Mouse (Mus musculus): ENCODE results near the gene Atp2c1.

Gene Atp2c1

GRCm38 (mm10) chr9:105527219-105527618 lies at the start of gene Atp2c1:
TSS of gene Atp2c1 (minus strand) at chr9:105527319.
- in situ Hi-C loops (cut with MboI, MseI) = no loop called here

- in situ Hi-C loops (cut with MboI, MseI) = no loop called here
These were observed 30.3 kb upstream of the Atp2c1 start for GRCm38 (mm10) chr9:105557452-105557851.

GRCm38 (mm10) chr9:105556141-105556735 lies 29.1 kb upstream of the Atp2c1 start:
- in situ Hi-C loops (cut with MboI, MseI) = no loop called here

GRCm38 (mm10) chr9:105554439-105554807 lies 27.3 kb upstream of the Atp2c1 start:
- in situ Hi-C loops (cut with MboI, MseI) = no loop called here

- in situ Hi-C loops (cut with MboI, MseI) = no loop called here
These were observed 26.7 kb upstream of the Atp2c1 start for GRCm38 (mm10) chr9:105553629-105554438.

- in situ Hi-C loops (cut with MboI, MseI) = no loop called here
These were observed 24.3 kb upstream of the Atp2c1 start for GRCm38 (mm10) chr9:105551407-105551806.

- in situ Hi-C loops (cut with MboI, MseI) = no loop called here
These were observed 22.0 kb upstream of the Atp2c1 start for GRCm38 (mm10) chr9:105549096-105549495.

GRCm38 (mm10) chr9:105544013-105544750 lies 17.1 kb upstream of the Atp2c1 start:
- in situ Hi-C loops (cut with MboI, MseI) = no loop called here

- in situ Hi-C loops (cut with MboI, MseI) = no loop called here
These were observed 10.4 kb upstream of the Atp2c1 start for GRCm38 (mm10) chr9:105537473-105537872.

- in situ Hi-C loops (cut with MboI, MseI) = no loop called here
These were observed 9.8 kb upstream of the Atp2c1 start for GRCm38 (mm10) chr9:105536877-105537276.

- in situ Hi-C loops (cut with MboI, MseI) = no loop called here
These were observed 1.8 kb downstream of the Atp2c1 start for GRCm38 (mm10) chr9:105525355-105525754.

GRCm38 (mm10) chr9:105523038-105523437 lies 4.1 kb downstream of the Atp2c1 start:
- in situ Hi-C loops (cut with MboI, MseI) = no loop called here

GRCm38 (mm10) chr9:105522063-105522462 lies 5.1 kb downstream of the Atp2c1 start:
- in situ Hi-C loops (cut with MboI, MseI) = no loop called here

GRCm38 (mm10) chr9:105520776-105521552 lies 6.2 kb downstream of the Atp2c1 start:
- in situ Hi-C loops (cut with MboI, MseI) = no loop called here

GRCm38 (mm10) chr9:105519278-105519883 lies 7.7 kb downstream of the Atp2c1 start:
- in situ Hi-C loops (cut with MboI, MseI) = no loop called here

GRCm38 (mm10) chr9:105503690-105504089 lies 23.4 kb downstream of the Atp2c1 start:
- in situ Hi-C loops (cut with MboI, MseI) = loop anchor here (10.0 kb wide), 1 partner anchor 141 kb away; the partner anchor contains the start of gene Pik3r4

GRCm38 (mm10) chr9:105502389-105502788 lies 24.7 kb downstream of the Atp2c1 start:
- in situ Hi-C loops (cut with MboI, MseI) = loop anchor here (10.0 kb wide), 1 partner anchor 142 kb away; the partner anchor contains the start of gene Pik3r4

- in situ Hi-C loops (cut with MboI, MseI) = loop anchor here (25.0 kb wide), 1 partner anchor 942 kb away; the partner anchor contains the start of genes Abhd14a, Abhd14b, Acy1 and Rpl29
These were observed 31.6 kb downstream of the Atp2c1 start for GRCm38 (mm10) chr9:105495316-105496174.

- in situ Hi-C loops (cut with MboI, MseI) = loop anchor here (25.0 kb wide), 1 partner anchor 943 kb away; the partner anchor contains the start of genes Abhd14a, Abhd14b, Acy1 and Rpl29
These were observed 32.4 kb downstream of the Atp2c1 start for GRCm38 (mm10) chr9:105494553-105495315.

Measured in regulatory T cell (primary cell).